Comparison of ENCODE assay signal across 9 mouse cellular contexts in the genomic region with DNA sequence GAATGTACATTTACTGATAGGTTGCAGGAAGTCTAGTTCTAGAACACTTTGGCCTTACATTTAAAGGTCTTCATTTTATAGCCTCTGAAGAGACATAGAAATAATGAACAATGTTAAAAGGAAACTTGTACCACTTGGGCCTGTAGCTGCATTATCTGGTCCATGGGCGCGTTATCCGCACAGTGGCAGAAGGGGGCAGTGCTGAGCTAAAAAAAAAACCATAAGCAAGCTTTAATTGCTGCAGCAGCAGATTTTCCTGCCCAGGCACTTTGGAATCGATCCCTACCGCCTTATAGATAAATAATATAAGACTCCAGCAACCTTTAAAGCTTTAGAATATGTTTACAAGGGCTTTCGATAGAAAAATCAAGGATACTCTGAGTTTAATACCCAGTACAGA.
DNase-seq lines count a peak whose midpoint lies in the region; ATAC-seq lines count a peak whose summit lies in the region.
"Had no signal": no experiment of that assay in that cellular context is flagged by ENCODE, and none has a peak within 500 bp of the region (broad histone marks: within the 10 kb centered on the region; RNA-seq: fewer than 3 reads in every experiment).

No protein-coding gene starts in this region.

- no peaks in the 10 kb centered on the region for H3K36me3 ChIP-seq in heart, embryonic 10.5 days
- H3K36me3 ChIP-seq: embryonic facial prominence, embryonic 12.5 days had no signal

- peak; percentile 61; the same call in 1 of the 2 replicates for ATAC-seq in erythroid progenitor cell, adult 5-6 weeks (replicated peaks; ENCODE audit: low FRiP score, poor library complexity, severe bottlenecking)

- H3K9me3 ChIP-seq in heart, embryonic 10.5 days = no peaks in the 10 kb centered on the region
- H3K9me3 ChIP-seq: embryonic facial prominence, embryonic 12.5 days had no signal

- peaks cover 16% of the 10 kb centered on the region; the same call in 1 of the 2 replicates for H3K4me1 ChIP-seq in heart, embryonic 10.5 days
- H3K4me1 ChIP-seq: embryonic facial prominence, embryonic 12.5 days had no signal

- no peaks in the 10 kb centered on the region for H3K27me3 ChIP-seq in heart, embryonic 10.5 days (ENCODE audit: insufficient read depth, poor library complexity, severe bottlenecking)
- H3K27me3 ChIP-seq: embryonic facial prominence, embryonic 12.5 days had no signal

- WGBS in heart, embryonic 10.5 days = 29% methylated on average over 6 of the region's 6 CpGs

- no peak overlapping the region for H3K4me3 ChIP-seq in heart, embryonic 10.5 days
- H3K4me3 ChIP-seq: embryonic facial prominence, embryonic 12.5 days had no signal

- no peak overlapping the region for H3K27ac ChIP-seq in heart, embryonic 10.5 days
- H3K27ac ChIP-seq: embryonic facial prominence, embryonic 12.5 days had no signal

- peak; percentile 17 to 68 for DNase-seq in heart, adult 18-20 months
- DNase-seq in heart, embryonic 10.5 days (ENCODE audit: low spot score) = no peak
- DNase-seq in right cerebral cortex, postnatal 4 days = peak; percentile 48
- no peak for DNase-seq in right cerebral cortex, adult 18-20 months
- peak; percentile 21 for DNase-seq in c-Kit-negative CD71-positive TER-119-positive erythroid progenitor cells, embryonic 14.5 days (ENCODE audit: low read depth, low spot score)
- DNase-seq in lung, postnatal 10 days = peak; percentile 51
- peak; percentile 10 to 33 for DNase-seq in thymus, postnatal 36 days

Comparison
In these comparisons a context has a peak if more than half of its experiments do, and no peak if none do; other contexts are left out.
1. DNase-seq: peak in heart, adult 18-20 months (2 of 2), right cerebral cortex, postnatal 4 days (single experiment), c-Kit-negative CD71-positive TER-119-positive erythroid progenitor cells, embryonic 14.5 days (single experiment), lung, postnatal 10 days (single experiment) and thymus, postnatal 36 days (2 of 2); none in heart, embryonic 10.5 days (single experiment) and right cerebral cortex, adult 18-20 months (single experiment).